Mouse (Mus musculus) megakaryocyte progenitor cell, adult 5-6 weeks (primary cell): Measurements from ENCODE around the gene Gm21992. TPM values are rescaled to one million over a fixed set of nuclear protein-coding genes. Genes with fewer than 3 reads are reported as not detected.
A peak's percentile ranks its signal among the peaks of the same experiment; 100 is the strongest.

ENCODE experiments used
- ATAC-seq: replicated peaks from 2 replicates; pipeline ENCODE4 v1.8.0; 2016; ENCODE audit warnings: mild to moderate bottlenecking, moderate TSS enrichment, inconsistent platforms; ENCODE audit not compliant: poor library complexity
- total RNA-seq, 2 experiments: library from RNA; stranded (forward) in 1 of 2; stranded (reverse) in 1 of 2; fragments of 157-497, 149-512 nt in 1 of 2; fragments of 200-1000 nt in 1 of 2; gene quantifications; 2 replicates each; pipeline versions ENCODE4 v1.2.3 to v1.2.4; 2015 to 2017

Gm21992 gene
- total RNA-seq, 2 experiments from 2014 or later = 18.2 to 23.5 TPM

- ATAC-seq = peak; percentile 93
Observed at GRCm38 (mm10) chr19:4756193-4756911, 55.1 kb downstream of the Gm21992 start, which contains the start of gene Rbm4b. Gene Rbm4b (plus strand): TSS chr19:4756497.

GRCm38 (mm10) chr19:4755565-4756192, 55.7 kb downstream of the Gm21992 start:
- peak; percentile 89 for ATAC-seq

- ATAC-seq = no peak
Observed at GRCm38 (mm10) chr19:4749975-4750374, 61.4 kb downstream of the Gm21992 start.

- ATAC-seq = no peak
Observed at GRCm38 (mm10) chr19:4748493-4748892, 62.9 kb downstream of the Gm21992 start.

GRCm38 (mm10) chr19:4747631-4748312, 63.6 kb downstream of the Gm21992 start:
- no peak for ATAC-seq

GRCm38 (mm10) chr19:4746611-4747010, 64.8 kb downstream of the Gm21992 start:
- ATAC-seq = no peak

- ATAC-seq = no peak
Observed at GRCm38 (mm10) chr19:4745681-4746080, 65.7 kb downstream of the Gm21992 start.

GRCm38 (mm10) chr19:4745057-4745456, 66.4 kb downstream of the Gm21992 start:
- no peak for ATAC-seq

- ATAC-seq = no peak
Observed at GRCm38 (mm10) chr19:4744026-4744425, 67.4 kb downstream of the Gm21992 start.

- no peak for ATAC-seq
Observed at GRCm38 (mm10) chr19:4743524-4743923, 67.9 kb downstream of the Gm21992 start.

- ATAC-seq = no peak
Observed at GRCm38 (mm10) chr19:4742229-4742628, 69.2 kb downstream of the Gm21992 start.

- no peak for ATAC-seq
Observed at GRCm38 (mm10) chr19:4741482-4741881, 69.9 kb downstream of the Gm21992 start.

GRCm38 (mm10) chr19:4739762-4740161, 71.7 kb downstream of the Gm21992 start:
- no peak for ATAC-seq

GRCm38 (mm10) chr19:4739053-4739452, 72.4 kb downstream of the Gm21992 start:
- no peak for ATAC-seq

GRCm38 (mm10) chr19:4737866-4738265, 73.5 kb downstream of the Gm21992 start:
- no peak for ATAC-seq

GRCm38 (mm10) chr19:4733052-4733451, 78.4 kb downstream of the Gm21992 start:
- ATAC-seq = no peak

- no peak for ATAC-seq
Observed at GRCm38 (mm10) chr19:4729186-4729585, 82.2 kb downstream of the Gm21992 start.

GRCm38 (mm10) chr19:4720671-4721244, 90.7 kb downstream of the Gm21992 start:
- no peak for ATAC-seq

GRCm38 (mm10) chr19:4720112-4720511, 91.3 kb downstream of the Gm21992 start:
- no peak for ATAC-seq

- ATAC-seq = no peak
Observed at GRCm38 (mm10) chr19:4719351-4719764, 92.1 kb downstream of the Gm21992 start.

GRCm38 (mm10) chr19:4718716-4719115, 92.7 kb downstream of the Gm21992 start:
- ATAC-seq = peak; percentile 58
